Mouse (Mus musculus) lung, postnatal 25 days (tissue): ENCODE results near the gene Grwd1.
"Not testable (repeated sequence)": the region's sequence is repeated elsewhere in the genome, so short reads cannot be mapped to it uniquely, and the experiment has no call there.

Experiments
- DNase-seq: peaks from one replicate; pipeline ENCODE4 v3.0.0; 2022; ENCODE audit warnings: low spot score

Grwd1 gene

DNA sequence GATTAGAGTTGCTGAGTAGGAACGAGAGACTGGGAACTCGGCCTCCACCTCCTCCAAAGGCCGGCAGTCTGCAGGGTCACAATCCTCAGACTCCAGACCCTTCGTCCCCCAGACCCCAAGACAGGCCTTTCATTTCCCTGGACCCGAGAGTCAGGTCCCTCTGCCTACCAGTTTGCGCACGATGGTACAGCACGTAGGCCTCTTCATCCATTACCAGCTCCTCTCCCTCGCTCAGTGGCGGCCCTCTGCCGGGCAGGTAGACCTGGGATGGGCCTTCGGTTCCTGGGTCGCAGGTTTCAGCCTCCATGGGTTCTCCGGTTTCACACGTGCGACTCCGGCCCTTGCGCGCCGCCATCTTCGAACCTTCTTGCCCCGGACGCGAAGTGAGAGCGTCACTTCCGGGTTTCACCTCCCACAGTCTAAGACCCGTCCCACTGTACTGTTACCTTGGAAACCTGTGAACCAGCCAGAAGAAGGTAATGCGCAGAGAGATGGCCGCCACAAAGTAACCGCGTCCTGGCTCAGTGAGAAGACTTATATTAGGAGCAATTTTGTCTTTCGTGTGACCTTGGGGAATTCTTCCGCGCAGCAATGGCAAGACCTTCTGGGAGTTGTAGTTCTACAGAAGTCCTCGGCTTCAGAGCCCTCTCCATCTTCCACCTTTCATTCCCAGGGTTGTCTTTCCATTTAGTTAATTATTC lies at the start of gene Grwd1:
Gene Grwd1 (minus strand): TSS at position 518 of the 701 bp plus-strand sequence.
- DNase-seq: peak; percentile 85

DNA sequence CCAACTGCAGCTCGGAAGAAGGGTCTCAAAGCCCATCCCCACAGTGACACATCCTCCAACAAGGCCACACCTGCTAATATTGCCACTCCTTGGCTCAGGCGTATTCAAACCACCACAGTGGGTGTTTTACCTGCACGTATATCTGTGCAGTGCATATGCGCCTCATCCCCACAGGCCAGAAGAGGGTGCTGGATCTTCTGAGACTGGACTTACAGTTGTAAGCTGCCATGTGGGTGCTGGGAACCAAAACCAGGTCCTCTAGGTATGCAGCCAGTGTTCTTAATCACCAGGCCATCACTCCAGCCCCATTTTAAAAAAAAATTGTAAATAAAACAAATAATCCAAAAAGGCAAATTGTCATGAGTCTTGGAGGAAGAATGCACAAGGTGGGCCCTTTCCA lies 49.8 kb upstream of the Grwd1 start:
- DNase-seq: no peak

DNA sequence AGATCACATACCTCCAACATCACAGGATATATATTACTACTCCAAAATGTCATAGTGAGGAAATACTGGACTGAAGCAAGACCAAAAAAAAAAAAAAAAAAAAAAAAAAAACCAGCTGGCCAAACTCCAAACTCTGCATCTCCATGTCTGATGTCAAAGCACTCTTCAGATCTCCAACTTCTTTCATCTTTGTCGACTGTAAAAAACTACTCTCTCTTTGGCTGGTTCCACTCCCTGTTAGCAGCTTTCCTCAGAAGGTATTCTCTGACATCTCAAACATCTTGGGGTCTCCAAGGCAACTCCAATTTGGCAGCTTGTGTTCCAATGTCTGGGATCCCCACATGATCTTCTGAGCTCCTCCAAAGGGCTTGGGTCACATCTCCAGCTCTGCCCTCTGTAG lies 47.5 kb upstream of the Grwd1 start, which contains the start of gene Grin2d:
Gene Grin2d (minus strand): TSS at position 101 of the 400 bp plus-strand sequence.
- not testable (repeated sequence) for DNase-seq

DNA sequence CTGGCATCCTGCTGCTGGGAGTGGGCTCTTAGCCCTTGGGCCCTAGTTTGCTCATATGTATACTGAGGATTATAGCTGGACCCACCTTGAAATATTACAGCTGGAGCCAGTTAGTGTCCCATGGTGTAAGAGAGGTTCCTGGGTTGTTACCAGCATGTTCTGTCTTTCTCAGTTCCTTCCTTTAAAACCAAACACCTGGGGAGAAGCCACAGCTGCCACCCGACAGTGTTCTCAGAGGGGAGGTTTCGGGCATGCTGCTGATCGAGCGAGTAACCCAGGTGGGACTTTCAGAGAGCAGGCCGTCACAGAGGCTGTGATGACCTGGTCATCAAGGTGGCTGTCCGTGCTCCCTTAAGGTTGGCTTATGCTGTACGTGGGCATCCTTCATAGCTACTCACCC lies 46.2 kb upstream of the Grwd1 start:
- no peak for DNase-seq

DNA sequence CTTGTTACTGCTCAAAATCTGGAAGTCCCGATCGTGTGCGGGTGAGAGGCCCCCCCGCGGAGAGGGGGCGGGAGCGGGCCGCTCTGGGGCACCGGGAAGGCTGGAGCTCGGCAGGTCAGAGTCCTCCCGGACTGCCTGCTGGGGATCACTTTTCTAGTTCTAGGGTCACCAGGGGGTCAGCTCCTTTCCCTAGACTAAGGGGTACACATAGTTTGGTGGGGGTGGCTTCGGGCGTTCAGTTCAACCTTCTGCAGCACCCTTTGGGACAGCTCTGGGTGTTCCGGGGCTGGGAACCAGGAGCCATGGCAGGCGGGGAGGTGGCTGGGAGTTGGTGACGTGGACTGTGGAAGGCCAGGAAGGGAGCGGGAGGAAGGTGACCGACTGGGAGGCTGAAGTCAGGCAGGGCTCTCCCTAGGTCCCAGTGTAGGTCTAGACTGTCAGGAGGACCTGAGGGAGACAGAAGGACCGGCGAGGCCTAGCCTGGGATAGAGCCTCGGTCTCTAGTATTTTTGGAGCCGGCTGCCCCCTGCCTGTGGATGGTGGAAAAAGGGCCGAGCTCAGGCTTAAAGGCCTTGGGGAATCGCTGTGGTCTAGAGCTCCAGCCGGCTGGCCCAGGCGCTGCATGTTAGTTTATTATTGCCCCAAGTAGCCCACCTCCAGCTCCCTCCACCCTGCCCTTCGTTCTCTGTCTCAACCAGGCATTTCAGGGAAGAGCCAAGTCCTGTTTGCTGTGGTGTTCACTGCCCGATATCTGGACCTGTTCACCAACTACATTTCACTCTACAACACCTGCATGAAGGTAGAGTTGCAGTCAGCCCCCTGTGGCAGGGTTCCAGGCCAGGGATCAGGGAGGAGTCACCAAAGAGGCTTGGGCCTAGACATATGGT lies 42.6 kb upstream of the Grwd1 start:
- peak; percentile 44 for DNase-seq

DNA sequence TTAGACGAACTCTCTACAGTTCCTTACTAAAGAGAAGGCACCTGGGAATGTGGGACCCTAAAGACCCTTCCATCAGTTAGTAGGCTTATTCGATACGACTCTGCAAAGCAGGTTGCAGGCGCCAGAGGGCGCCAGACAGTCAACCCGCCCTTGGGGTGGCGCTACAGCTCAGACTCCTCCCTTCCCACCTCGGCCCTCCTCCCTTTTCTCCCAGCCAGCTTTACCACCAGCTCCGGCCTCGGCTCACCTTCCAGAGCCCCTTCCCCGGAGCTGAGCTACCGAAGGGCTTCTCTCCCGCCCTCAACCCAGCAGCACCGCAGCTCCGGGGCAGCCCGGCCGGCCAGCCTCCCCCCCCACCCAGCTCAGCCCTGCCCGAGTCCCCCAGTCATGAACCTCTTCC lies 41.9 kb upstream of the Grwd1 start, which contains the start of gene Kdelr1:
Gene Kdelr1 (plus strand): TSS at position 149 of the 400 bp plus-strand sequence.
- peak; percentile 92 for DNase-seq

DNA sequence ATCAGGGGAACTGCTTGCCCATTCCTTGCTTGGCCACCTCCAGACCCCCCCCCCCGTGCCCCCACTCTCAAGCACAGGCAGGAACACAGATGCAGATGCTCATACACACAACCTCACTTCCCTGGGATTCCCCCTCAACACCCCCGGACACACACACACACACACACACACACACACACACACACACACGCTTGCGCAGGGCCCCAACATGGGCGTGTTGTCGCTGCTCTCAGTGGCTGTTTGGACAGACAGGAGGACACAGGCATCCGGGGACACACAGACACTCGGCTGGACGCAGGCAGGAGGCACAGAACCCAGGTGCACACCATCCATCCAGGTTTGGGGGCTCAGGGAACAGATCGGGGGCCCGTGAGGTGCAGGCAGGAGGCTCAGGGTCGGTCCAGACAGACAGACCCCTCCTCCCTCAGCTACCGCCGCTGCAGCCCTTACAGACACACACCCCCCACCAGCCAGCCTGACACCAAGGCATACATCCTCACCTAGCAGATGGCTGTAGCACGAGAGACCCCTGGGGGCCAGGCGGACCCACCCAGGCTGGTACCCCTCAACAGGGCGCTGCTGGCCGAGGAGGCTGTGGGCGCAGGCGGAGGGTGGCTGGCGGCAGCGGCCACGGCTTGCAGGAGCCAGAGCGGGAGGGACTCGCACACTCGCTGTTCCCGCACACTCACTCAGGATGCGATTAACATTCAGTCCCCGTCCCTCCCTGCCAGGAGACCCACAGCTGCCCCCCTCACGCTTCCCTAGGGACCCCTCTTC lies 39.7 kb upstream of the Grwd1 start:
- DNase-seq: no peak

DNA sequence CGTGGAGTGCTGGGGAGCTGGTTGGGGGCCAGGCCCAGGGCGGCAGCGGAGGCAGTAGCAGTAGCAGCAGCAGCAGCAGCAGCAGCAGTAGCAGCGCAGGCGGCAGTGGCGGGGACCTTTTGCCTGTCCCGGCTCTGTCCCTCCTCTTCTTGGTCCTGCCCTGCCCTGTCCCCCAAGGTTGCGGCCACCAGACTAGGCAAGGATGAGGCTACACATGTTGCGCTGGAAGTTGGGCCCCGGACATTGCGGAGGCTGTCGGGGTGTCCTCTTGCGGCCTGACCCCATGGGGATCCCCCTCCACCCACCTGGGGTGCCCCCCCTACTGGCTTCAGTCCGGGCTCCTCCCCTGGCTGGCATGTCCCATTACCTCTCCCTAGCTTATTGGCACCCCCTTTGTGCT lies 39.0 kb upstream of the Grwd1 start:
- no peak for DNase-seq

DNA sequence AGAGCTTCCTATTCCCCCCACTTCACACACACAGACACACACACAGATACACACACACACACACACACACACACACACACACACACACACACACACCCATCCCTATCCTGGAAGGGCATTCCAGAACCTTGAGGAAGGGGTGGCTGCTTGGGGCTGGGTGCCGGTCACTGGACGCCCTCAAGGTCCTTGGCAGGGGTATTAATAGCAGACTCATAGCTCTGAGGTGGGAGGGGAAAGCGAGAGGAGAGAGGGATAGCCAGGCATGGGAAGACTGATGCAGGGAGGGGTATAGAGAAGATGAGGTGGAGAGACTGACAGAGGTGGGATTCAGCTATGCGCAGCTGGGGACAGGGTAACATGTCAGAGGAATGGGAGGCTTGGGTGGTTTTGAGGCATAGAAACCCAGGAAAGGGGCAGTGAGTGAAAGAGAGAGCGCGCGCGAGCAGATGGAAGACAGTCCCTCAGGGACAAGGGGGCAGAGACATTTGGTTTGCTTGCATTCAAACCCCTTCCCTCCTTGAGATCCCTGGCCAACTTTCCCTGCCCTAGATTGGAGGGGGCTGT lies 38.4 kb upstream of the Grwd1 start:
- DNase-seq: no peak

DNA sequence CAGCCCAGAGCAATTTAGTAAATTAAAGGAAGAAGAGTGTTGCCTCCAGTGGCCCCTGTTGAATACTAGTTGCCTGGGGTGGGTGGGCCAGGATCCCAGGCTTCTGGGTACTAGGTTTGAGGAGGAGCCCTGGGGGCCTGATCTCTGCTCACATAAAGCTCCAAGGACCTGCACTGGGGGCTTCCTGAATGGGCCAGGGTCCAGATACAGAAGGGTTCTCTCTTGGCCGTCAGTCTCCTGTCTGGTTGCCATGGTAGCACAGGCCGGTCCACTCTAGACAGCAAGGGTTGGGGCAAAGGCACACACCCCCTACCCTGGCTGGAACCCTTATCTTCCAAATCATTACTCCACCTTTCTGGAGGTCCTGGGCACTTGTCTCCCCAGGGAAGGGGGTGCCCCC lies 37.1 kb upstream of the Grwd1 start:
- DNase-seq: no peak

DNA sequence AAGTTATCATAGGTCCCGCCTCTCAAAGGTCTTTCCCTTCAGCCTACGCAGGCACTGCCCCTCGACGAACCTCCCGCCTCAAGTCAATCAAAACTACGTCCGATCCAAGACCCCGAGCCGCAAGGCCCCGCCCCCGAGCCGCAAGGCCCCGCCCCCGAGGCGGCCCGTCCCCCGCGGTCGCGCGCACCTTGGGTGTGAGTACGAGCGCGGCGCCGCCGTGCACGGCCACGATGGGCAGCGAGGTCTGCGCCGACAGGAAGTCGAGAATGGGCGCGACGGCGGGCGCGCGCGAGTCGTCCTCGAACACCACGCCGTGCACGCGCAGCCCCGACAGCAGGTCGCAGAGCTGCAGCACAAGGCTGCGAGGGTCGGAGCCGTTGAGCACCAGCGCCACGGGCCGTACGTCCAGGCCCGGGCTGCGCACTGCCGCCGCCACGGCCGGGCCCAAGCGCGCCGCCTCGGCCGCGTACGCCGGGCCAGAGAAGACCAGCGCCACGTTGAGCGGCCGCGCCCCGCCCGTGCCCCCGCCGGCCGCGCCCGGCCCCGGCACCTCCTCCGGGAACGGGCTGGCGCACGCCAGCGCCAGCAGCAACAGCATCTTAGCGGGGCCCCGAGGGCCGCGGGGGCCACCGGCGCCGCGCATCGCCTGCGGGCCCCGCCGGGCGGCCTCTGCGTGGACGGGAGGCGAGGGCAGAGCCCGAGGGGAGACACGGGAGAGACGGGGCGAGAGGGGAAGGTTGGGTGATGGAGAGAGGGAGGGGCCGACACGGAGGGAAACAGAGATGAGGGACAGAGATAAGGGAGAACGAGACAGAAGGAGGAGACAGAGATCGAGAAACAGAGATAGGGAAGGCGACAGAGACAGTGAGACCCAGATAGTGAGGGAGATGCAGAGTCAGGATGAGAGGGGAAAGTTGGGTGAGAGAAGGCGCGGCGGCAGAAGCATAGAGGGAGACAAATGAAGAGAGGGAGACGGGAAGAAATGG lies 35.5 kb upstream of the Grwd1 start:
- DNase-seq: peak; percentile 93

DNA sequence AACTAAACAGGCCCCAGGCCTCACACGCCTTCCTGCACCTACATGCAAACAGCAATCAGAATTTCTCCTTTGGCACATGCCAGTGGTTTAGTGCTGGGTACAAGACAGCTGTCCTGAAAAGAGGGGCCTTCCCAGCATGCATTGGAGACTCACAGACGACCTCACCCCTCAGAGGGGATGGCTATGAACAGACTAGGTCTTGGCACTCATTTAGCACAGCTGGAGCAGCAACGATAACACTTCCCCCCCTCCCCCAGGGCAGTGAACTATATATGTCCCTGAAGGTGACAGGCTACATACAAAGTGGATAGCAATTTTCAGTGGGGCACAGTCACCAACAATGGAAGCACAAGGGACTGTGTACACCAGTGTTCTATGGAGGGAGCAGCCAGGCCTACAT lies 33.7 kb upstream of the Grwd1 start:
- DNase-seq: no peak

DNA sequence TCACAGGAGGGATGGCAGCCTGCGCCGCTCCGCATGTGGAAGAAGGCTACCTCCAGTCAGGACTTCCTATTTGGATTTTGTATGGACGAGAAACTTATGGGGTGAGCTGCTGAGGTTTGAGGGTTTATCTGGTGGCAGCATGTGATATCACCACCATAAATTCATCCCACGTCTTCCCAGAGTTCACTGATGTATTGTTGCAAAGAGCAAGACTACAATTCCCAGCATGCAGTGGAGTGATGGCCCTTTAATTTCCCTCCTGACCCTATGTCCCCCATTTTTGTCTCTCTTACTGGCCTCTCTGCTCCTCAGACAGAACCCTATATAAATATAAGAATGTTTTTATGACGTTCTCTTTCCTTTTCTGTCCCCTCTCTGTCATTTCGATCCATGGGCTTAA lies 32.1 kb upstream of the Grwd1 start:
- DNase-seq: no peak

DNA sequence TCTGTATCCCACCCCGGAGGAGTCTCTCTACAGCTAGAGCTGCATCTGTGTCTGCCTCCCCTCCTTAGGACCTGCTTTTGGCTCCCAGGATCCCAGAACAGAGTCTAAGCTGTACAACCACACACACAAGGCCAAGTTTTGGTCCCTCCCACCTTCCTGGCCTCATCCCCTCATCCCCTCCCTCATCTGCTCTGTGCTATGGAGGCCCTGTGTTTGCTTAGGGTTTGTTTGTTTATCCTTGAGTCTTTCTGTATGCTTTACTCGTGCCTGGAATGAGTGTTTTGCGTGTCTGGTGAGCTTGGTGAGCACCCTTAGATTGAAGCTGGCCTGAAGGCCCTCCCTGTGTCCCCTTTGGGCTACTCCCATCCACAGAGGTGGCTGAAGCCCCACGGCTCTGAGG lies 28.3 kb upstream of the Grwd1 start:
- peak; percentile 50 for DNase-seq

DNA sequence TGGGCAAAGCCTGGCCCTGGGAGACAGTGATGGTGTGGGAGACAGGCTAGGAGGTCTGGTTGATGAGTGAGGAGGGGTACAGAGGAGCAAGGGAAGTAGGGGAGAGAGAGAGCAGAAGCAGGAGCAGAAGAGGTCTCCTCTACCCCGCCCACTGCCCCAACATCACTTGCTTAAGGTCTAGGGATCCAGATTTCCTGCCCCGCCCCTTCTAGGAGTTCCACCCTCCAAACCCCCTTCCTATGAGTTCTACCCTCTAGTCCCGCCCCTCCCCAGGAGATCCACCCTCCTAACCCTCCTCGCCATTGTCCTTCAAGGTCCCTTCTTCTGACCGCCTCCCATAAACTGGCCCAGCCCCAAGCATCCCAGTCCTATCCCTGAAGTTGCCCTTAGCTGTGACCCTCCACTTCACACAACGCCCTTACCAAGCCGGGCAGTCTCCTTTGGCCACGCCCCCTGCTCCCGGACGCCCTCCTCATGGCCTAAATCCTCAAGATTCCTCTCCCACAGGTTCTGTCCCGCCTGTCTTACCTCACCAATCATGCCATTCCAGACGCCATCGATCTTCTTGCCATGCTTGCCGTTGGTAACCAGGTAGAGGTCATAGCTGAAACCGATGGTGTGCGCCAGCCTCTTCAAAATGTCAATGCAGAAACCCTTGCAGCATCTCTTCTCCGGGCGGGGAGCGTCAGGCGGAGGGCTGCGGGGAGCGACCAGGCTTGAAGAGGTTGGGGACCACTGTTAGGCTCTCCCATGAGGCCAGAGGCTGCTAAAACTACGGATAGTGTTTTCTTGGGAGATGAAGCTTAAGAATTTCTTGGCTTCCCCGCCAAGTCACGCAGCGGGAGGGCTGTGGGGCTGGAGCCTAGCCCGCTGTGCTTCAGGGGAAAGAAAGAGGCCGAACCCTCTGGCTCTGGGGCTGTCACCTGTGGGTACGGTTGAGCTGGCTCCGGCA lies 26.5 kb upstream of the Grwd1 start:
- DNase-seq: no peak

DNA sequence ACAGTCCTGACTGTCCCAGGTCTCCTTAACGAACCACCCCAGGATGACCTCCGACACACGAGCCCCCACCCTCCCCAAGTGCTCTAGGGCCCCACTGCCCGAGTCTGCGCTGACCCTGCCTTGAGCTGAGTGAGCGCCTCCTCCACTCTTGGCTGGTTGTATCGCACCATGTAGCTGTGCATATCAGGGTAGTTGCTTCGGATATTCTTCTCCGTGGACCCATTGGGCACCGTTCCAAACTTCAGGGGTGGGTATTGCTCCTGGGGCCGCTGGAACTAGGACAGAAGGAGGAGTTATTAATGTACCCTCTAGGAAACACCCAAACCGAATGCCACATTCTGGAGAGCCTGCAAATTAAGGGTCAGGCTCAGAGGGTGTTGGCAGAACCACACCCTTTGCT lies 22.3 kb upstream of the Grwd1 start:
- DNase-seq: no peak

DNA sequence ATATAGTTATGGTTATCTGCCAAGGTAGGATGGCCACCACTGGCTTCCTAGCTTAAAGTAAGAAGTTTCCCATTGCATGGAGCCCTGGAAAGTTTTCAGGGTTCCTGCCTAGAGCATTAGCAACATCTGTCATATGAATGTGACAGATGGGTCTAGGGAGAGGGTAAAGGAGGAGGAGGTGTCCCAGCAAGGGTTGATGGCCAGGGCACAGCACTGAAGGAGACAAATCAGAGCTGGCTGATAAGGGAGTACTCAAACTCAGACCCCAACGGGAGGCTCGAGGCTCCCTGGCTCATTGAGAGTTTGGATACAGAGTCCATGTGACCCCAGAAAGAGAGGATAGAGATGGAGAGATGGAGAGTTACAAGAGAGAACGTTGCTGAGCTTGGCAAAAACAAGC lies 19.9 kb upstream of the Grwd1 start:
- DNase-seq: no peak

DNA sequence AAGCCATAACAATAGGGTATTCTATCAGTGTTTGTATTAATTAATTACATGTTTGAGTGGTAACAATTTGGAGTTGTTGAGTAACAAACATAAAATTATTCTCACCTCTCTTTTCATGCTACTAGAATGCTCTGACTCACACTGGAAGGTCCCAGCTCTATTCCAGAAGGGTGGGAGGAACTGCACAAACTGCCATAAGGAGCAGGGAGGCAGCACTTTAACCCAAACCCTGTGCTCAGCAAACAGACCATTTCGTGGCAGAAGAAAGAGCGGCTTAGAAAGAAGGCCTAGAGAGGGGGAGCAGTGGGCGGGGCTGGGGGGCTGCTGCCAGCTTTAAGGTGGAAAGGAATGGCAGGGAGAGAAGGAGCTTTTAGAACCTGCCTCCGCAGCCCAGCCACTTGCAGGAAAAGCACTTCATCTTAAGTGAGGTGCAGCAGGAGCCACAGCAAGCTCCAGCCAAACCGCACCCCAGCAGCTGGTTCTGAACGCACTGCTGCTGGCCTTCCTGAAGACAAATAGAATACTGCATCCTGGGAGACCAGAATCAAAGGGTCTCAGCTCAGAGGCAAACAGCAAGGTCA lies 17.8 kb upstream of the Grwd1 start:
- no peak for DNase-seq
